8 mouse cellular contexts compared by ENCODE assay signal in the genomic region with DNA sequence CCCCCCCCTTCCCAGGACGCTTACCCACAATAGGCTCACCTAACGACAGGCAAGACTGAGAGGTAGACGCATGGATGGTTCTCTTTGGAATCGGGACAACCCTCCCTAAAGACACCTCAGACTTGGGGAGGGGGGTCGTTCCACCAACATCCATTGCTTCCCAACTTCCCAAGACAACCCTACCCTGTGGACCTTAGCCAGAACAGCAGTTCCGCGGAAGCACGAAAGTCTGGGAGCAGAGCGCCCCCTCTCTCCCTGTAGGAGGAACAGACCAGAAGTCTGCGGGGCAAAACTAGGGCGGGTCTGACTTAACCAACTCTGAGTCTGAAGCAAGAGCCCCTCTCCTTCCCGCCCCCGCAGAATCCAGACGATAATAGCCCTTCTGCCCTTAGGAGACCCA. TPM values are rescaled to one million over a fixed set of nuclear protein-coding genes. Genes with fewer than 3 reads are reported as not detected.
DNase-seq lines count a peak whose midpoint lies in the region; ATAC-seq lines count a peak whose summit lies in the region.

No protein-coding gene starts in this region.

- H3K4me2 ChIP-seq in forebrain, embryonic 14.5 days (ENCODE audit: low read length), result 0 out of 2 replicates have a peak overlapping the region, but pooled peaks have one; percentile 95

- peaks cover 21% of the 10 kb centered on the region for H3K27me3 ChIP-seq in forebrain, embryonic 14.5 days (replicated peaks; ENCODE audit: control insufficient read depth, insufficient read depth, low read length)

- no peak for ATAC-seq in forebrain, embryonic 14.5 days

- H3K9me3 ChIP-seq in forebrain, embryonic 14.5 days (replicated peaks; ENCODE audit: control insufficient read depth, low read length), result no peaks in the 10 kb centered on the region

- H3K9ac ChIP-seq in forebrain, embryonic 14.5 days (ENCODE audit: low read length), result no peak overlapping the region

- peak; percentile 37 to 50 for DNase-seq in left cerebral cortex, adult 18-20 months (ENCODE audit: low spot score in 2 of 2)
- DNase-seq in left cerebral cortex, adult 8-10 months (ENCODE audit: low spot score in 2 of 2), result no peak
- DNase-seq in adrenal gland, postnatal 10 days, result peak; percentile 72
- DNase-seq in forebrain, embryonic 14.5 days (ENCODE audit: low spot score), result peak; percentile 80
- peak; percentile 61 for DNase-seq in kidney, postnatal 25 days
- DNase-seq in lung, postnatal 4 days, result peak; percentile 44 to 61
- peak; percentile 37 to 54 for DNase-seq in urinary bladder, postnatal 36 days (ENCODE audit: low spot score in 2 of 2)
- no peak for DNase-seq in spleen, postnatal 14 days (ENCODE audit: low spot score in 2 of 2)

- no peak overlapping the region for H3K4me3 ChIP-seq in forebrain, embryonic 14.5 days (ENCODE audit: low read depth, low read length)

- peaks cover 8% of the 10 kb centered on the region for H3K4me1 ChIP-seq in forebrain, embryonic 14.5 days (ENCODE audit: control insufficient read depth, insufficient read depth, low read length)

- H3K27ac ChIP-seq in forebrain, embryonic 14.5 days (ENCODE audit: low read depth, low read length), result no peak overlapping the region

- 7% methylated on average over 14 of the region's 14 CpGs for WGBS in forebrain, embryonic 14.5 days

- H3K36me3 ChIP-seq in forebrain, embryonic 14.5 days (ENCODE audit: control insufficient read depth, insufficient read depth, low read length), result no peaks in the 10 kb centered on the region

RNA-seq across cellular contexts. Expression of gene Inhbb, which starts 1.5 kb away (rescaled TPM):
- 1 to 10 TPM; 4.9 to 5.0 TPM for total RNA-seq in left cerebral cortex, adult 18-20 months (2021)
- total RNA-seq in left cerebral cortex, adult 8-10 months (2022), result 1 to 10 TPM; 3.6 to 4.2 (median 3.8) TPM
- total RNA-seq in adrenal gland, postnatal 10 days (2021), result 1 to 10 TPM; 5.5 to 7.7 TPM
- 3.9 and 4.2 TPM in 2 replicates for polyA plus RNA-seq in forebrain, embryonic 14.5 days (2014; fragmentation: Nextera tagmentation; extraction: Ambion mirVana)

Comparison
In these comparisons a context has a peak if more than half of its experiments do, and no peak if none do; other contexts are left out.
1. DNase-seq: peak in left cerebral cortex, adult 18-20 months (2 of 2), adrenal gland, postnatal 10 days (single experiment), forebrain, embryonic 14.5 days (single experiment), kidney, postnatal 25 days (2 of 2), lung, postnatal 4 days (2 of 2) and urinary bladder, postnatal 36 days (2 of 2); none in left cerebral cortex, adult 8-10 months (0 of 2) and spleen, postnatal 14 days (0 of 2).